Mouse (Mus musculus): ENCODE results near the gene Trim34b. TPM values are rescaled to one million over a fixed set of nuclear protein-coding genes. Genes with fewer than 3 reads are reported as not detected.

The Trim34b gene
- total RNA-seq, 2 experiments from 2014 or later, result not detected

Other genes starting within 250 kb of the Trim34b start
- not detected in 2 replicates for gene Olfr645, start 244.0 kb upstream of the Trim34b start, total RNA-seq (2015; ENCODE audit: low replicate concordance)
- gene Olfr645, start 244.0 kb upstream of the Trim34b start, total RNA-seq (2017; ENCODE audit: low replicate concordance), result not detected in 2 replicates
- not detected in 2 replicates for gene Olfr646, start 224.6 kb upstream of the Trim34b start, total RNA-seq (2015; ENCODE audit: low replicate concordance)
- not detected in 2 replicates for gene Olfr646, start 224.6 kb upstream of the Trim34b start, total RNA-seq (2017; ENCODE audit: low replicate concordance)
- gene Ubqln5, start 199.6 kb upstream of the Trim34b start, total RNA-seq (2015; ENCODE audit: low replicate concordance), result not detected in 2 replicates
- not detected in 2 replicates for gene Ubqln5, start 199.6 kb upstream of the Trim34b start, total RNA-seq (2017; ENCODE audit: low replicate concordance)
- gene Olfr643, start 192.1 kb upstream of the Trim34b start, total RNA-seq (2015; ENCODE audit: low replicate concordance), result not detected in 2 replicates
- not detected in 2 replicates for gene Olfr643, start 192.1 kb upstream of the Trim34b start, total RNA-seq (2017; ENCODE audit: low replicate concordance)
- gene Ubqln3, start 186.2 kb upstream of the Trim34b start, total RNA-seq (2015; ENCODE audit: low replicate concordance), result not detected in 2 replicates
- not detected in 2 replicates for gene Ubqln3, start 186.2 kb upstream of the Trim34b start, total RNA-seq (2017; ENCODE audit: low replicate concordance)
- not detected in 2 replicates for gene Ubqlnl, start 178.9 kb upstream of the Trim34b start, total RNA-seq (2015; ENCODE audit: low replicate concordance)
- gene Ubqlnl, start 178.9 kb upstream of the Trim34b start, total RNA-seq (2017; ENCODE audit: low replicate concordance), result not detected in 2 replicates
- not detected in 2 replicates for gene Olfm5, start 164.6 kb upstream of the Trim34b start, total RNA-seq (2015; ENCODE audit: low replicate concordance)
- gene Olfm5, start 164.6 kb upstream of the Trim34b start, total RNA-seq (2017; ENCODE audit: low replicate concordance), result not detected in 2 replicates
- 0.72 and 1.3 TPM in 2 replicates for gene Olfr648, start 146.1 kb upstream of the Trim34b start, total RNA-seq (2015; ENCODE audit: low replicate concordance)
- 0.68 TPM in 1 of 2 replicates, not detected in the other for gene Olfr648, start 146.1 kb upstream of the Trim34b start, total RNA-seq (2017; ENCODE audit: low replicate concordance)
- not detected in 2 replicates for gene Olfr649, start 133.5 kb upstream of the Trim34b start, total RNA-seq (2015; ENCODE audit: low replicate concordance)
- 0.83 TPM in 1 of 2 replicates, not detected in the other for gene Olfr649, start 133.5 kb upstream of the Trim34b start, total RNA-seq (2017; ENCODE audit: low replicate concordance)
- 1.7 TPM in 1 of 2 replicates, not detected in the other for gene Trim6, start 110.7 kb upstream of the Trim34b start, total RNA-seq (2015; ENCODE audit: low replicate concordance)
- not detected in 2 replicates for gene Trim6, start 110.7 kb upstream of the Trim34b start, total RNA-seq (2017; ENCODE audit: low replicate concordance)
- gene Trim34a, start 85.0 kb upstream of the Trim34b start, total RNA-seq (2015; ENCODE audit: low replicate concordance), result 9.0 and 11.7 TPM in 2 replicates
- 7.6 and 13.5 TPM in 2 replicates for gene Trim34a, start 85.0 kb upstream of the Trim34b start, total RNA-seq (2017; ENCODE audit: low replicate concordance)
- 2.5 TPM in 1 of 2 replicates, not detected in the other for gene Trim5, start 41.4 kb upstream of the Trim34b start, total RNA-seq (2015; ENCODE audit: low replicate concordance)
- gene Trim5, start 41.4 kb upstream of the Trim34b start, total RNA-seq (2017; ENCODE audit: low replicate concordance), result 0.76 and 1.5 TPM in 2 replicates
- gene Trim12a, start 14.0 kb upstream of the Trim34b start, total RNA-seq (2015; ENCODE audit: low replicate concordance), result 31.0 and 59.5 TPM in 2 replicates
- gene Trim12a, start 14.0 kb upstream of the Trim34b start, total RNA-seq (2017; ENCODE audit: low replicate concordance), result 19.6 and 27.3 TPM in 2 replicates
- 8.3 and 15.5 TPM in 2 replicates for gene Trim12c, start 23.9 kb downstream of the Trim34b start, total RNA-seq (2015; ENCODE audit: low replicate concordance)
- 11.5 and 22.8 TPM in 2 replicates for gene Trim12c, start 23.9 kb downstream of the Trim34b start, total RNA-seq (2017; ENCODE audit: low replicate concordance)
- 6.5 and 8.0 TPM in 2 replicates for gene Trim30b, start 40.4 kb downstream of the Trim34b start, total RNA-seq (2015; ENCODE audit: low replicate concordance)
- 1.3 and 2.7 TPM in 2 replicates for gene Trim30b, start 40.4 kb downstream of the Trim34b start, total RNA-seq (2017; ENCODE audit: low replicate concordance)
- gene Trim30c, start 71.4 kb downstream of the Trim34b start, total RNA-seq (2015; ENCODE audit: low replicate concordance), result not detected in 2 replicates
- 0.39 TPM in 1 of 2 replicates, not detected in the other for gene Trim30c, start 71.4 kb downstream of the Trim34b start, total RNA-seq (2017; ENCODE audit: low replicate concordance)
- gene Trim30a, start 135.7 kb downstream of the Trim34b start, total RNA-seq (2015; ENCODE audit: low replicate concordance), result 11.3 and 13.0 TPM in 2 replicates
- 6.9 and 7.3 TPM in 2 replicates for gene Trim30a, start 135.7 kb downstream of the Trim34b start, total RNA-seq (2017; ENCODE audit: low replicate concordance)
- 4.0 and 6.7 TPM in 2 replicates for gene Trim30d, start 178.4 kb downstream of the Trim34b start, total RNA-seq (2015; ENCODE audit: low replicate concordance)
- gene Trim30d, start 178.4 kb downstream of the Trim34b start, total RNA-seq (2017; ENCODE audit: low replicate concordance), result 1.4 and 3.0 TPM in 2 replicates
- not detected in 2 replicates for gene Olfr651, start 220.7 kb downstream of the Trim34b start, total RNA-seq (2015; ENCODE audit: low replicate concordance)
- not detected in 2 replicates for gene Olfr651, start 220.7 kb downstream of the Trim34b start, total RNA-seq (2017; ENCODE audit: low replicate concordance)
- gene Olfr652, start 231.4 kb downstream of the Trim34b start, total RNA-seq (2015; ENCODE audit: low replicate concordance), result not detected in 2 replicates
- gene Olfr652, start 231.4 kb downstream of the Trim34b start, total RNA-seq (2017; ENCODE audit: low replicate concordance), result not detected in 2 replicates
- gene Olfr653, start 247.8 kb downstream of the Trim34b start, total RNA-seq (2015; ENCODE audit: low replicate concordance), result not detected in 2 replicates
- gene Olfr653, start 247.8 kb downstream of the Trim34b start, total RNA-seq (2017; ENCODE audit: low replicate concordance), result not detected in 2 replicates

All from erythroid progenitor cell, adult 5-6 weeks (primary cell).